ENCODE assay signal across 14 mouse cellular contexts in genomic region chr13:78178021-78178420, GRCm38 (mm10). TPM values are rescaled to one million over a fixed set of nuclear protein-coding genes. Genes with fewer than 3 reads are reported as not detected.
DNase-seq lines count a peak whose midpoint lies in the region; ATAC-seq lines count a peak whose summit lies in the region.
"Had no signal": no experiment of that assay in that cellular context is flagged by ENCODE, and none has a peak within 500 bp of the region (broad histone marks: within the 10 kb centered on the region; RNA-seq: fewer than 3 reads in every experiment).

No protein-coding gene starts in this region.

- no peak for ATAC-seq in neural tube, embryonic 11.5 days (ENCODE audit: insufficient read depth, low FRiP score, low TSS enrichment)
- ATAC-seq in forebrain, embryonic 15.5 days (replicated peaks), result no peak
- ATAC-seq in hindbrain, embryonic 15.5 days (ENCODE audit: low FRiP score, low read depth), result no peak
- no peak for ATAC-seq in midbrain, embryonic 15.5 days (replicated peaks)
- ATAC-seq: lung, postnatal 0 days had no signal

- peaks cover 28% of the 10 kb centered on the region for H3K27me3 ChIP-seq in neural tube, embryonic 11.5 days (ENCODE audit: control insufficient read depth, insufficient read depth, low read length)
- peaks cover 45% of the 10 kb centered on the region for H3K27me3 ChIP-seq in forebrain, embryonic 15.5 days
- peaks cover 29% of the 10 kb centered on the region for H3K27me3 ChIP-seq in hindbrain, embryonic 15.5 days
- peaks cover 47% of the 10 kb centered on the region for H3K27me3 ChIP-seq in midbrain, embryonic 15.5 days (replicated peaks)

- 10% methylated on average over 1 of the region's 1 CpGs for WGBS in neural tube, embryonic 11.5 days
- WGBS in forebrain, embryonic 15.5 days, result 8% methylated on average over 1 of the region's 1 CpGs
- 13% methylated on average over 1 of the region's 1 CpGs for WGBS in hindbrain, embryonic 15.5 days
- 4% methylated on average over 1 of the region's 1 CpGs for whole genome bisulfite sequencing in midbrain, embryonic 15.5 days

- H3K9me3 ChIP-seq in neural tube, embryonic 11.5 days (ENCODE audit: control insufficient read depth, low read length), result no peaks in the 10 kb centered on the region
- H3K9me3 ChIP-seq in forebrain, embryonic 15.5 days, result no peaks in the 10 kb centered on the region
- no peaks in the 10 kb centered on the region for H3K9me3 ChIP-seq in hindbrain, embryonic 15.5 days
- H3K9me3 ChIP-seq in midbrain, embryonic 15.5 days, result no peaks in the 10 kb centered on the region
- H3K9me3 ChIP-seq: embryonic facial prominence, embryonic 13.5 days; limb, embryonic 13.5 days; liver, embryonic 15.5 days had no signal

- no peak overlapping the region for H3K4me3 ChIP-seq in neural tube, embryonic 11.5 days (ENCODE audit: low read depth, low read length)
- peak overlapping the region; percentile 40 for H3K4me3 ChIP-seq in forebrain, embryonic 15.5 days
- H3K4me3 ChIP-seq in hindbrain, embryonic 15.5 days, result 0 out of 2 replicates have a peak overlapping the region, but pooled peaks have one; percentile 1
- no peak overlapping the region for H3K4me3 ChIP-seq in midbrain, embryonic 15.5 days
- H3K4me3 ChIP-seq: embryonic facial prominence, embryonic 13.5 days; gastrocnemius, adult 2 months; limb, embryonic 13.5 days; liver, embryonic 15.5 days had no signal

- no peak overlapping the region for H3K9ac ChIP-seq in neural tube, embryonic 11.5 days (ENCODE audit: low read length)
- peak overlapping the region; percentile 20; the same call in 1 of the 2 replicates for H3K9ac ChIP-seq in forebrain, embryonic 15.5 days (replicated peaks)
- H3K9ac ChIP-seq in hindbrain, embryonic 15.5 days, result no peak overlapping the region
- no peak overlapping the region for H3K9ac ChIP-seq in midbrain, embryonic 15.5 days
- H3K9ac ChIP-seq: embryonic facial prominence, embryonic 13.5 days; limb, embryonic 13.5 days; liver, embryonic 15.5 days had no signal

- H3K4me2 ChIP-seq in neural tube, embryonic 11.5 days (ENCODE audit: low read depth), result peak overlapping the region; percentile 16; the same call in 1 of the 2 replicates
- H3K4me2 ChIP-seq in forebrain, embryonic 15.5 days (replicated peaks), result peak overlapping the region; percentile 69
- H3K4me2 ChIP-seq in hindbrain, embryonic 15.5 days, result peak overlapping the region; percentile 69
- no peak overlapping the region for H3K4me2 ChIP-seq in midbrain, embryonic 15.5 days
- H3K4me2 ChIP-seq: embryonic facial prominence, embryonic 13.5 days; limb, embryonic 13.5 days; liver, embryonic 15.5 days had no signal

- H3K27ac ChIP-seq in neural tube, embryonic 11.5 days (ENCODE audit: low read depth, low read length), result no peak overlapping the region
- peak overlapping the region; percentile 96 for H3K27ac ChIP-seq in forebrain, embryonic 15.5 days (replicated peaks)
- peak overlapping the region; percentile 84 for H3K27ac ChIP-seq in hindbrain, embryonic 15.5 days (replicated peaks)
- peak overlapping the region; percentile 26 for H3K27ac ChIP-seq in midbrain, embryonic 15.5 days
- H3K27ac ChIP-seq: embryonic facial prominence, embryonic 13.5 days; gastrocnemius, adult 2 months; limb, embryonic 13.5 days; liver, embryonic 15.5 days had no signal

- peaks cover 18% of the 10 kb centered on the region for H3K4me1 ChIP-seq in neural tube, embryonic 11.5 days (ENCODE audit: control insufficient read depth, insufficient read depth, low read length)
- H3K4me1 ChIP-seq in forebrain, embryonic 15.5 days, result peaks cover 33% of the 10 kb centered on the region
- H3K4me1 ChIP-seq in hindbrain, embryonic 15.5 days (replicated peaks), result peaks cover 24% of the 10 kb centered on the region
- peaks cover 24% of the 10 kb centered on the region for H3K4me1 ChIP-seq in midbrain, embryonic 15.5 days
- H3K4me1 ChIP-seq: liver, embryonic 15.5 days had no signal

- no peak for DNase-seq in neural tube, embryonic 11.5 days (ENCODE audit: low spot score)
- DNase-seq in neural tube, embryonic 10.5 days (ENCODE audit: extremely low spot score, low spot score), result no peak
- no peak for DNase-seq in urinary bladder, postnatal 14 days (ENCODE audit: low spot score)
- no peak for DNase-seq in adipocyte (ENCODE audit: low spot score)
- no peak for DNase-seq in cerebellum, adult 9-11 months
- DNase-seq: adrenal gland, adult 8-10 months; gastrocnemius, adult 2 months had no signal

- no peaks in the 10 kb centered on the region for H3K36me3 ChIP-seq in neural tube, embryonic 11.5 days (ENCODE audit: control insufficient read depth, insufficient read depth, low read length)
- no peaks in the 10 kb centered on the region for H3K36me3 ChIP-seq in forebrain, embryonic 15.5 days
- no peaks in the 10 kb centered on the region for H3K36me3 ChIP-seq in hindbrain, embryonic 15.5 days
- no peaks in the 10 kb centered on the region for H3K36me3 ChIP-seq in midbrain, embryonic 15.5 days (replicated peaks)
- H3K36me3 ChIP-seq: embryonic facial prominence, embryonic 13.5 days; limb, embryonic 13.5 days; liver, embryonic 15.5 days had no signal

RNA-seq across cellular contexts. Expression of gene Nr2f1, which starts 21.5 kb away (rescaled TPM):
- polyA plus RNA-seq in neural tube, embryonic 11.5 days (2014; fragmentation: Nextera tagmentation; extraction: Ambion mirVana), result 61.2 and 62.9 TPM in 2 replicates
- 77.7 and 88.5 TPM in 2 replicates for polyA plus RNA-seq in forebrain, embryonic 15.5 days (2015; fragmentation: Nextera tagmentation; extraction: Ambion mirVana)
- 51.8 and 57.4 TPM in 2 replicates for polyA plus RNA-seq in hindbrain, embryonic 15.5 days (2015; fragmentation: Nextera tagmentation; extraction: Ambion mirVana)
- 58.4 and 61.2 TPM in 2 replicates for polyA plus RNA-seq in midbrain, embryonic 15.5 days (2015; fragmentation: Nextera tagmentation; extraction: Ambion mirVana)

Comparison
In these comparisons a context has a peak if more than half of its experiments do, and no peak if none do; other contexts are left out.
1. H3K4me3 ChIP-seq: peak in forebrain, embryonic 15.5 days (single experiment) and hindbrain, embryonic 15.5 days (single experiment); none in neural tube, embryonic 11.5 days (single experiment) and midbrain, embryonic 15.5 days (single experiment).